Mouse (Mus musculus) urinary bladder, postnatal 4 days (tissue): ENCODE measurements around the gene Gabra4.
A peak's percentile ranks its signal among the peaks of the same experiment; 100 is the strongest.

Experiments
- DNase-seq, 2 experiments: peaks; one replicate each; pipeline ENCODE4 v3.0.0; 2021 to 2022; ENCODE audit warnings: low spot score in 2 of 2

Gene Gabra4

GRCm38 (mm10) chr5:71658115-71658497 lies at the start of gene Gabra4:
Gabra4 (minus strand) TSS chr5:71658308.
- no peak for DNase-seq

- no peak for DNase-seq
Measured at GRCm38 (mm10) chr5:71701273-71701614, 43.1 kb upstream of the Gabra4 start.

GRCm38 (mm10) chr5:71700468-71701272 lies 42.6 kb upstream of the Gabra4 start:
- peak; percentile 31 to 64 for DNase-seq

- DNase-seq: peak; percentile 42 to 61
Measured at GRCm38 (mm10) chr5:71699696-71700467, 41.8 kb upstream of the Gabra4 start.

- no peak for DNase-seq
Measured at GRCm38 (mm10) chr5:71665593-71665992, 7.5 kb upstream of the Gabra4 start.

GRCm38 (mm10) chr5:71657482-71658114 lies 510 bp downstream of the Gabra4 start, which contains the start of gene Gabrb1:
Gabrb1 (plus strand) TSS chr5:71658113.
- DNase-seq: no peak

GRCm38 (mm10) chr5:71656771-71657170 lies 1.3 kb downstream of the Gabra4 start:
- no peak for DNase-seq

- no peak for DNase-seq
Measured at GRCm38 (mm10) chr5:71654056-71654455, 4.1 kb downstream of the Gabra4 start.

- no peak for DNase-seq
Measured at GRCm38 (mm10) chr5:71648108-71648507, 10.0 kb downstream of the Gabra4 start.

- no peak for DNase-seq
Measured at GRCm38 (mm10) chr5:71639804-71640203, 18.3 kb downstream of the Gabra4 start.

- DNase-seq: no peak
Measured at GRCm38 (mm10) chr5:71627820-71628219, 30.3 kb downstream of the Gabra4 start.

GRCm38 (mm10) chr5:71616734-71617133 lies 41.4 kb downstream of the Gabra4 start:
- no peak for DNase-seq

GRCm38 (mm10) chr5:71614311-71614710 lies 43.8 kb downstream of the Gabra4 start:
- DNase-seq: no peak

GRCm38 (mm10) chr5:71608735-71609134 lies 49.4 kb downstream of the Gabra4 start:
- DNase-seq: no peak

- DNase-seq: no peak
Measured at GRCm38 (mm10) chr5:71606907-71607306, 51.2 kb downstream of the Gabra4 start.

GRCm38 (mm10) chr5:71604128-71604690 lies 53.9 kb downstream of the Gabra4 start:
- no peak for DNase-seq

- no peak for DNase-seq
Measured at GRCm38 (mm10) chr5:71595321-71595720, 62.8 kb downstream of the Gabra4 start.

- DNase-seq: no peak
Measured at GRCm38 (mm10) chr5:71593745-71594255, 64.3 kb downstream of the Gabra4 start.

GRCm38 (mm10) chr5:71571646-71572237 lies 86.4 kb downstream of the Gabra4 start:
- DNase-seq: no peak

- DNase-seq: no peak
Measured at GRCm38 (mm10) chr5:71548079-71548478, 110.0 kb downstream of the Gabra4 start, which contains the start of gene Cox7b2. Cox7b2 (minus strand) TSS chr5:71548205.

- no peak for DNase-seq
Measured at GRCm38 (mm10) chr5:71545554-71545953, 112.6 kb downstream of the Gabra4 start.
